Mouse (Mus musculus): Measurements from ENCODE around the gene Olfr1181. TPM values are rescaled to one million over a fixed set of nuclear protein-coding genes. Genes with fewer than 3 reads are reported as not detected.

Gene Olfr1181
- not detected for polyA plus RNA-seq (2014; fragmentation: Illumina TruSeq; extraction: RNeasy Lipid Tissue Mini Kit (QIAGEN cat#74804); ENCODE audit: low read depth, low replicate concordance)

DNA sequence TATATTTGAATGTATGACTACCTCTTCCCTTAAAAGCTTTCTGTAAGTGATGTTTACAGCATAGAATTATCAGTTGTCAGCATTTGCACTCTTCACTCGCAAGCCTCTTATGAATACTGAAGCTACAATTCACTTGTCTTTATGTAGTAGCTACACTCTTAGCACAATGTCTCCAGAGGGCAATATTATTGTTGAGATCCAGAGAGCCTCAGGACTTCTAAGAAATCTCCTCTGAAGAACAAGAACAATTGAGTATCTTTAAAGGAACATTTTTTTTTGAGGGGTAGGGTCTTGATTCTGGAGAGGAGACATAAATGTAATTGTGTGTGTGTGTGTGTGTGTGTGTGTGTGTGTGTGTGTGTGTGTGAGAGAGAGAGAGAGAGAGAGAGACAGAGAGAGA lies at the start of gene Olfr1181:
Gene Olfr1181, minus strand, starts transcription at position 101 of the 400 bp plus-strand sequence.

DNA sequence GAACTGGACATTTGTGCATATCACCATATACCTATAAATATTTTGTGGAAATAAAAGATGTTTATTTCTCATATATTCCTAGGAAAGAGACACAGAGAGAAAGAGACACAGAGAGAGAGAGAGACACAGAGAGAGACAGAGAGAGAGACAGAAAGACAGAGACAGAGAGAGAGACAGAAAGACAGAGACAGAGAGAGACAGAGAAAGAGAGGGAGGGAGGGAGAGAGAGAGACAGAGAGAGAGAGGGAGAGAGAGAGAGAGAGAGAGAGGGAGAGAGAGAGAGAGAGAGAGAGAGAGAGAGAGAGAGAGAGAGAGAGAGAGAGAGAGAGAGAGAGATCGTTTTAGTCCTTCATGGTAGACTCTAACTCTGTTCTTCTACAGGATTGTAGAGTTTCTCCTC lies 28.6 kb upstream of the Olfr1181 start, which contains the start of gene Olfr1183:
Gene Olfr1183, plus strand, starts transcription at position 301 of the 400 bp plus-strand sequence.

DNA sequence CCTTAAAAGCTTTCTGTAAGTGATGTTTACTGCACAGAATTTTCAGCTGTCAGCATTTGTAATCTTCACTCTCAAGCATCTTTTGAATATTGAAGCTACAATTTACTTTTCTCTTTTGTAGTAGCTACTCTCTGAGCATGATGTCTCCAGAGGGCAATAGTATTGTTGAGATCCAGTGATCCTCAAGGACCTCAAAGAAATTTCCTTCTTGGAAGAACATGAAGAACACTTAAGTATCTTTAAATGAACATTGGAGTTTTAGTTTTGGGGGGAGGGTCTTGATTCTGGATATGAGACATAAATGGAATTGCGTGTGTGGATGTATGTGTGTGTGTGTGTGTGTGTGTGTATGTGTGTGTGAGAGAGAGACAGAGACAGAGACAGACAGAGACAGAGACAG lies 23.1 kb upstream of the Olfr1181 start, which contains the start of gene Gm13757:
Gene Gm13757, minus strand, starts transcription at position 101 of the 400 bp plus-strand sequence.

DNA sequence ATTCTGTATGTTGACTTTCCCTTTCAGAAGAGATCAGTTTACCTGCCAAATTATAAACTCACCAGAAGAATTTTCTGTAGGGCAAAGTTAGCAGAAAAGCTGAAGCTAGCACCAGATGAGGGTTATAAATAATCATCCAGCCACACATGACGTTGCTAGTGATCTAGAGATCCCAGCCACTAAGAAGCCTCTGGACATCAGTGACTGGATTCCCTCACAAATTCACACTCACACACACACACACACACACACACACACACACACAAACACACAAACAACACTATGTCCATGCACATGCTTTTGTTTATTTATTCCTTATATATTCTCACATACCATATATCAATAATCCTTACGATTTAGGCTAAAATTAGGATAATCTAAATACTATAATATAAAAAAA lies 6.9 kb downstream of the Olfr1181 start, which contains the start of gene Olfr1180:
Gene Olfr1180, minus strand, starts transcription at position 101 of the 400 bp plus-strand sequence.

DNA sequence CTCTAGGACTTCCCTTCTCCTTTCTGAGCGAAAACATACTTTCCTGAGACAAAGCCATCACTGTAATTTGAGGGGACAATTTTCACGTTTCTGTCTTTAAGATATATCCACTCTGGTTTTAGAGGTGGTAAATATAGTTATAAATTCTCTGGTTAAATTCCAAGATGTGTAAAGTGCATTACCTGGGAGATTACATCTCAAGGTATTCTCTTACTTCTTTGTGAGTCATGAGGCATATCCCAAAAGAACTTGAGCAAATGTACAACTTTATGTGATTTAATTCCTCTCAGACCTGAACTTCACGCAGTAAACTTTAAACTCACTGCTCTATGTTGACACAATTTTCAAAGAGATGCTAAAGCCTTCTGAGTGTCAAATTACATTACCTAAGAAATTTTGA lies 19.6 kb downstream of the Olfr1181 start, which contains the start of gene Olfr1179:
Gene Olfr1179, minus strand, starts transcription at position 101 of the 400 bp plus-strand sequence.

DNA sequence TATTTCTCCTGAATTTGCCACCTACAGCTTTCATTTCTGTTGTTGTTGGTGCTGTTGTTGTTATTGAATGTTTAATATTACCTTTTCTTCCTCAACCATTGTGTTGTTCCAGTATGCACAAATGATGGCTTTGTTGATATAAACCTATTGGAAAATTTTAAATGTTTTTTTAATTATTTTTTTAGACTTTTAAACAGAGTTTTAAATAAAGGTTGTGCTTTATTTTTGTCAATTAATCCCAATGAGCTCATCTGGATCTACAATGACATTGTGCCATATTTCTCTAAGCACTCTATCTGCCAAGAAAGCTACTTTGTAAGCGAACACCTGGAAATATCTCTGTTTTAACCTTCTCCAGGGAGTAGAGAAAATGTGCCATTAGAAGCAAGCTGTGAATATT lies 39.2 kb downstream of the Olfr1181 start, which contains the start of gene Olfr1178:
Gene Olfr1178, plus strand, starts transcription at position 301 of the 400 bp plus-strand sequence.

Other genes starting within 250 kb of the Olfr1181 start
- gene Olfr1168, start 244.3 kb downstream of the Olfr1181 start, polyA plus RNA-seq (2014; fragmentation: Illumina TruSeq; extraction: RNeasy Lipid Tissue Mini Kit (QIAGEN cat#74804); ENCODE audit: low read depth, low replicate concordance): not detected
- not detected for gene Olfr1170, start 197.8 kb downstream of the Olfr1181 start, polyA plus RNA-seq (2014; fragmentation: Illumina TruSeq; extraction: RNeasy Lipid Tissue Mini Kit (QIAGEN cat#74804); ENCODE audit: low read depth, low replicate concordance)
- gene Olfr1173, start 146.3 kb downstream of the Olfr1181 start, polyA plus RNA-seq (2014; fragmentation: Illumina TruSeq; extraction: RNeasy Lipid Tissue Mini Kit (QIAGEN cat#74804); ENCODE audit: low read depth, low replicate concordance): not detected
- gene Olfr1174-ps, start 111.0 kb downstream of the Olfr1181 start, polyA plus RNA-seq (2014; fragmentation: Illumina TruSeq; extraction: RNeasy Lipid Tissue Mini Kit (QIAGEN cat#74804); ENCODE audit: low read depth, low replicate concordance): not detected
- gene Olfr1175-ps, start 99.0 kb downstream of the Olfr1181 start, polyA plus RNA-seq (2014; fragmentation: Illumina TruSeq; extraction: RNeasy Lipid Tissue Mini Kit (QIAGEN cat#74804); ENCODE audit: low read depth, low replicate concordance): not detected
- gene Olfr1176, start 89.5 kb downstream of the Olfr1181 start, polyA plus RNA-seq (2014; fragmentation: Illumina TruSeq; extraction: RNeasy Lipid Tissue Mini Kit (QIAGEN cat#74804); ENCODE audit: low read depth, low replicate concordance): not detected
- not detected for gene Olfr1177-ps, start 79.7 kb downstream of the Olfr1181 start, polyA plus RNA-seq (2014; fragmentation: Illumina TruSeq; extraction: RNeasy Lipid Tissue Mini Kit (QIAGEN cat#74804); ENCODE audit: low read depth, low replicate concordance)
- not detected for gene Olfr1178, start 39.1 kb downstream of the Olfr1181 start, polyA plus RNA-seq (2014; fragmentation: Illumina TruSeq; extraction: RNeasy Lipid Tissue Mini Kit (QIAGEN cat#74804); ENCODE audit: low read depth, low replicate concordance)
- not detected for gene Olfr1179, start 19.7 kb downstream of the Olfr1181 start, polyA plus RNA-seq (2014; fragmentation: Illumina TruSeq; extraction: RNeasy Lipid Tissue Mini Kit (QIAGEN cat#74804); ENCODE audit: low read depth, low replicate concordance)
- not detected for gene Olfr1180, start 7.0 kb downstream of the Olfr1181 start, polyA plus RNA-seq (2014; fragmentation: Illumina TruSeq; extraction: RNeasy Lipid Tissue Mini Kit (QIAGEN cat#74804); ENCODE audit: low read depth, low replicate concordance)
- gene Gm13757, start 23.0 kb upstream of the Olfr1181 start, polyA plus RNA-seq (2014; fragmentation: Illumina TruSeq; extraction: RNeasy Lipid Tissue Mini Kit (QIAGEN cat#74804); ENCODE audit: low read depth, low replicate concordance): not detected
- gene Olfr1183, start 28.7 kb upstream of the Olfr1181 start, polyA plus RNA-seq (2014; fragmentation: Illumina TruSeq; extraction: RNeasy Lipid Tissue Mini Kit (QIAGEN cat#74804); ENCODE audit: low read depth, low replicate concordance): not detected
- not detected for gene Olfr1184, start 57.4 kb upstream of the Olfr1181 start, polyA plus RNA-seq (2014; fragmentation: Illumina TruSeq; extraction: RNeasy Lipid Tissue Mini Kit (QIAGEN cat#74804); ENCODE audit: low read depth, low replicate concordance)
- gene Olfr1185-ps1, start 67.1 kb upstream of the Olfr1181 start, polyA plus RNA-seq (2014; fragmentation: Illumina TruSeq; extraction: RNeasy Lipid Tissue Mini Kit (QIAGEN cat#74804); ENCODE audit: low read depth, low replicate concordance): not detected
- not detected for gene Olfr1186, start 92.4 kb upstream of the Olfr1181 start, polyA plus RNA-seq (2014; fragmentation: Illumina TruSeq; extraction: RNeasy Lipid Tissue Mini Kit (QIAGEN cat#74804); ENCODE audit: low read depth, low replicate concordance)
- gene Olfr1188, start 130.8 kb upstream of the Olfr1181 start, polyA plus RNA-seq (2014; fragmentation: Illumina TruSeq; extraction: RNeasy Lipid Tissue Mini Kit (QIAGEN cat#74804); ENCODE audit: low read depth, low replicate concordance): not detected
- gene Olfr1189, start 160.3 kb upstream of the Olfr1181 start, polyA plus RNA-seq (2014; fragmentation: Illumina TruSeq; extraction: RNeasy Lipid Tissue Mini Kit (QIAGEN cat#74804); ENCODE audit: low read depth, low replicate concordance): not detected
- not detected for gene Olfr1191-ps1, start 214.4 kb upstream of the Olfr1181 start, polyA plus RNA-seq (2014; fragmentation: Illumina TruSeq; extraction: RNeasy Lipid Tissue Mini Kit (QIAGEN cat#74804); ENCODE audit: low read depth, low replicate concordance)
- not detected for gene Olfr1192-ps1, start 222.3 kb upstream of the Olfr1181 start, polyA plus RNA-seq (2014; fragmentation: Illumina TruSeq; extraction: RNeasy Lipid Tissue Mini Kit (QIAGEN cat#74804); ENCODE audit: low read depth, low replicate concordance)
- not detected for gene Olfr1193, start 249.5 kb upstream of the Olfr1181 start, polyA plus RNA-seq (2014; fragmentation: Illumina TruSeq; extraction: RNeasy Lipid Tissue Mini Kit (QIAGEN cat#74804); ENCODE audit: low read depth, low replicate concordance)